Mouse (Mus musculus): ENCODE results near the gene Haghl.
A peak's percentile ranks its signal among the peaks of the same experiment; 100 is the strongest.

GRCm38 (mm10) chr17:25801029-25801428, 15.6 kb upstream of the Haghl start:
- TF ChIP-seq CTCF (IDR thresholded peaks at IDR 0.05; ENCODE audit: borderline replicate concordance, extremely low read depth, insufficient read depth, insufficient read length) (peak; percentile 87), POLR2A (IDR thresholded peaks at IDR 0.05; ENCODE audit: borderline replicate concordance, extremely low read depth, insufficient read depth, insufficient read length, poor library complexity, severe bottlenecking) (no peak)

All from brain, embryonic 14.5 days (tissue).